Mouse (Mus musculus) ES-E14 (cell line): Measurements from ENCODE around the gene Gm266.

Experiments
- CHD2 ChIP-seq: IDR thresholded peaks from 2 replicates; pipeline ENCODE4 v1.6.1; 2014; ENCODE audit warnings: mild to moderate bottlenecking, low read depth, low read length, inconsistent platforms
- HCFC1 ChIP-seq: IDR thresholded peaks from 2 replicates; pipeline ENCODE4 v1.6.1; 2012; ENCODE audit warnings: low read length, inconsistent platforms, borderline replicate concordance; ENCODE audit not compliant: insufficient read depth
- MAFK ChIP-seq: IDR thresholded peaks from 2 replicates; pipeline ENCODE4 v1.6.1; 2014; ENCODE audit warnings: mild to moderate bottlenecking, low read depth, low read length, inconsistent platforms; ENCODE audit not compliant: insufficient read depth
- ZC3H11A ChIP-seq: IDR thresholded peaks from 2 replicates; pipeline ENCODE4 v1.6.1; 2012; ENCODE audit warnings: low read depth, mild to moderate bottlenecking, inconsistent platforms, low read length, borderline replicate concordance
- ZNF384 ChIP-seq: IDR thresholded peaks from 2 replicates; pipeline ENCODE4 v1.6.1; 2012; ENCODE audit warnings: low read depth, low read length, inconsistent platforms

DNA sequence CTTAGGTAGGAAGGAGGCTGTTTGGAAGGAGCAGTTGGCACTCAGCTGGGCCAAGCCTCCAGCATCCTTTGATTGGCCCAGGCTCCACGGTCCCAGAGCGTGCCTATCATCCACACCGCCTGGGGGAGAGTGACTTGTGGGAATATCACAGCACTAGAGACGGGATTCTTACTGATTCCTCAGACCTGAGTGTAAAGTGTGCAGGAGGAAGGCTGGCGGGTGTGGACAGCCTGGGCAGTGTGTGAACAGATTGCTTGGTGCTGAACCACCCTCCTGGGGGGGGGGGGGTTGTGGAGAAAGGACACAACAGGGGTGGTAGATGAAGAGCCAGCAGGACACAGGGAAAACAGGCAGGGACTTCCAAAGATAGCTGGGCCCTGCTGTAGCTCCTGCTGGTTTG lies 38.9 kb downstream of the Gm266 start:
- TF ChIP-seq CHD2: no peak
- no peak for TF ChIP-seq HCFC1
- TF ChIP-seq ZC3H11A: no peak
- no peak for TF ChIP-seq ZNF384
- TF ChIP-seq MAFK: no peak
